Mouse (Mus musculus) kidney, embryonic 14.5 days (tissue): Measurements from ENCODE around the gene Fbxl21. TPM values are rescaled to one million over a fixed set of nuclear protein-coding genes. Genes with fewer than 3 reads are reported as not detected.

ENCODE experiments used
- ATAC-seq: fragments of 200-750 bp; cut with Nextera tagmentation; 2 replicates; pipeline ENCODE4 v1.8.0; 2017; ENCODE audit warnings: moderate number of reproducible peaks, mild to moderate bottlenecking, moderate TSS enrichment, moderate library complexity; ENCODE audit not compliant: low FRiP score, low TSS enrichment
- H3K27ac ChIP-seq: fragments of 300-500 bp; sonication (generic); 2 replicates; pipeline ENCODE4 v1.5.1; 2014; ENCODE audit warnings: low read depth, mild to moderate bottlenecking, low read length, moderate library complexity, mixed read lengths
- H3K27me3 ChIP-seq: fragments of 300-500 bp; sonication (generic); 2 replicates; pipeline ENCODE4 v1.6.1; 2014; ENCODE audit warnings: mild to moderate bottlenecking, low read length; ENCODE audit not compliant: control insufficient read depth, insufficient read depth
- H3K36me3 ChIP-seq: fragments of 300-500 bp; sonication (generic); 2 replicates; pipeline ENCODE4 v1.6.1; 2014; ENCODE audit warnings: low read length, mixed read lengths; ENCODE audit not compliant: control insufficient read depth, insufficient read depth
- H3K4me1 ChIP-seq: fragments of 300-500 bp; sonication (generic); 2 replicates; pipeline ENCODE4 v1.6.1; 2014; ENCODE audit warnings: low read length, mixed read lengths; ENCODE audit not compliant: control insufficient read depth, insufficient read depth
- H3K4me2 ChIP-seq: fragments of 300-500 bp; sonication (generic); replicated peaks from 2 replicates; pipeline ENCODE4 v1.6.1; 2014; ENCODE audit warnings: low read depth, mild to moderate bottlenecking, low read length
- H3K4me3 ChIP-seq: fragments of 300-500 bp; sonication (generic); 2 replicates; pipeline ENCODE4 v1.5.1; 2014; ENCODE audit warnings: mild to moderate bottlenecking, low read length
- H3K9ac ChIP-seq: fragments of 300-500 bp; sonication (generic); 2 replicates; pipeline ENCODE4 v1.6.1; 2014; ENCODE audit warnings: low read depth, mild to moderate bottlenecking, low read length, moderate library complexity
- H3K9me3 ChIP-seq: fragments of 300-500 bp; sonication (generic); 2 replicates; pipeline ENCODE4 v1.6.1; 2016; ENCODE audit warnings: low read length; ENCODE audit not compliant: control insufficient read depth
- whole genome bisulfite sequencing: fragments of 180-500 bp; shearing (Covaris S2); extraction: QIAGEN DNeasy Blood & Tissue Kit; methylation state at CpG from one replicate; pipeline ENCODE4 v1.1.7; 2014; 5-methylcytosine and 5-hydroxymethylcytosine counted together
- polyA plus RNA-seq: library from polyadenylated mRNA; unstranded; fragments of >200 nt; fragmentation: Nextera tagmentation; extraction: Ambion mirVana; gene quantifications from 2 replicates; pipeline ENCODE4 v1.2.1, GENCODE M21; 2014

Fbxl21 gene
- polyA plus RNA-seq, 1 experiment from 2014 or later, result 2.9 TPM

DNA sequence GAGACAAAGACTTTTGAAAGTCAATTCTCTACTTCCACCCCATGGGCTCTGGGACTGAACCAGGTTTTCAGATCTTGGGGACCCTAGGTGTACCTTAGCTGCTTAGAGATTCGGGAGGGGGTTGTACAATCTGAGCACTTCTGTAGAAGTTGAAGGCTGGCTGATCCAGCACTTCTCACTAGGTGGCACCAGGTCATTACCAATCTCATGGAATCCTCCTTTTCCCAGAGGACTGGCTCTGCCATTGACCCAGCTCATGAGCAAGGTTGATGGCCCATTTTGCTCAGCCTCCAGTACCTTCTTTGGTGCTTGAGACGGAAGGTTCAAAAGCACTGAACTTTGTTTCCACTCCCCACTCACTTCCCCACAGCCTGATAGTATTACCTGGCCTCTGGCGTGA is 22.1 kb upstream of the Fbxl21 start:
- Histone ChIP-seq H3K4me2 (no peak overlapping the region), H3K9me3 (no peaks in the 10 kb centered on the region), H3K4me3 (no peak overlapping the region), H3K36me3 (no peaks in the 10 kb centered on the region), H3K4me1 (no peaks in the 10 kb centered on the region), H3K27me3 (no peaks in the 10 kb centered on the region), H3K9ac (no peak overlapping the region), H3K27ac (no peak overlapping the region)
- WGBS, result 43% methylated on average over 3 of the region's 3 CpGs
- ATAC-seq, result peak; percentile 64

DNA sequence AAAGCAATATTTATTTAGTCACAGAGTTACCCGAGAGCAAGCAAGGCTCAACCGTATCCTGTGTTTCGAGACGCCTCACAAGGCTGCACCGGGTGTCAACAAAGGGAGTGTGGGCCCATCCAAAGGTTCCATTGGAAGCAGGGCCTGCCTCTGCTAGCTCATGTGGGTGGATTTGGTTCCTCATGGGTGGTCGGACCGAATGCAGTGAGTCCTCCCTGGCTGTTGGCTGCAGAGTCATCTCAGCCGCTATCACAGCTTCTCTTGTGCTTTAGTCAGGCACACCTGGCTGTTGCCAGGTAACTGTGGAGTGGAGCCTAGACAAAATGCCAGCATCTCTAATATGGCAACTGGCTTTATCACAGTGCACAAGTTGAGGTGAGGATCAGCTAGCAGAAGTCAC is 21.6 kb upstream of the Fbxl21 start:
- Histone ChIP-seq H3K9me3 (no peaks in the 10 kb centered on the region), H3K9ac (no peak overlapping the region), H3K4me1 (no peaks in the 10 kb centered on the region), H3K36me3 (no peaks in the 10 kb centered on the region), H3K4me2 (no peak overlapping the region), H3K27me3 (no peaks in the 10 kb centered on the region), H3K27ac (no peak overlapping the region), H3K4me3 (no peak overlapping the region)
- peak; percentile 49; the same call in 1 of the 2 replicates for ATAC-seq
- 56% methylated on average over 8 of the region's 8 CpGs for WGBS

DNA sequence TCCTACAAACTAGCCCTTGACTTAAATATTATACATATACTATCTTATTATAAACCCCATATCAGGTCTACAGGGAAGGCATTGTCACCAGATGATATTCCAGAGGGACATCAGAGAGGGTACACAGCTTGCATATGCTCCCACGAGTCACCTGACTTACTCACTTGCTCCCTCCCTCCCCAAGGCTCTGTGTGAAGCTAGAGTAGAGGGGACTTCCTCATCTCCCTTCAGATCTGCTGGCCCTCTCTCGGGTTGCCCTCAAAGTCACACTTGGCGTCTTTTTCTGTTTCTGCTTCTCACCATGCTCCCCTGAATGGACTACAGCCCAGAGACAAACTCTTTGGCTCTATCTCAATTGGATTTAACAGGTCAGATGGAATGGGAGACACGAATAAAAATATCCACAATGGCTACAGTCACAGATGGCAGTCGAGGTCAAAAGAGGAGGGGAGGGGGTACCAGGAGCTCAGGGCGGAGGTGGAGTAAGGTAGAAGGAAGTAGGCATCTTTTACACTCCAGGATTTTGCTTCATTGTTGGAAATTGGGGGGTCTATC is 20.3 kb upstream of the Fbxl21 start:
- H3K36me3 ChIP-seq, result no peaks in the 10 kb centered on the region
- H3K4me2 ChIP-seq, result no peak overlapping the region
- H3K9me3 ChIP-seq, result no peaks in the 10 kb centered on the region
- WGBS, result 74% methylated on average over 6 of the region's 6 CpGs
- no peaks in the 10 kb centered on the region for H3K4me1 ChIP-seq
- H3K27ac ChIP-seq, result no peak overlapping the region
- no peak overlapping the region for H3K4me3 ChIP-seq
- no peak for ATAC-seq
- H3K9ac ChIP-seq, result no peak overlapping the region
- no peaks in the 10 kb centered on the region for H3K27me3 ChIP-seq

GRCm38 (mm10) chr13:56506871-56507496 is 15.3 kb upstream of the Fbxl21 start:
- H3K9ac ChIP-seq, result no peak overlapping the region
- H3K27ac ChIP-seq, result no peak overlapping the region
- H3K4me1 ChIP-seq, result no peaks in the 10 kb centered on the region
- ATAC-seq, result no peak
- no peak overlapping the region for H3K4me2 ChIP-seq
- H3K27me3 ChIP-seq, result no peaks in the 10 kb centered on the region
- no peak overlapping the region for H3K4me3 ChIP-seq
- WGBS, result 84% methylated on average over 6 of the region's 6 CpGs
- no peaks in the 10 kb centered on the region for H3K9me3 ChIP-seq
- no peaks in the 10 kb centered on the region for H3K36me3 ChIP-seq

- no peaks in the 10 kb centered on the region for H3K4me1 ChIP-seq
- no peak overlapping the region for H3K27ac ChIP-seq
- H3K36me3 ChIP-seq, result no peaks in the 10 kb centered on the region
- no peak overlapping the region for H3K4me3 ChIP-seq
- H3K9ac ChIP-seq, result no peak overlapping the region
- ATAC-seq, result no peak
- H3K9me3 ChIP-seq, result no peaks in the 10 kb centered on the region
- no peaks in the 10 kb centered on the region for H3K27me3 ChIP-seq
- no peak overlapping the region for H3K4me2 ChIP-seq
- 81% methylated on average over 2 of the region's 2 CpGs for WGBS
Observed at GRCm38 (mm10) chr13:56509796-56510195, 12.5 kb upstream of the Fbxl21 start.

DNA sequence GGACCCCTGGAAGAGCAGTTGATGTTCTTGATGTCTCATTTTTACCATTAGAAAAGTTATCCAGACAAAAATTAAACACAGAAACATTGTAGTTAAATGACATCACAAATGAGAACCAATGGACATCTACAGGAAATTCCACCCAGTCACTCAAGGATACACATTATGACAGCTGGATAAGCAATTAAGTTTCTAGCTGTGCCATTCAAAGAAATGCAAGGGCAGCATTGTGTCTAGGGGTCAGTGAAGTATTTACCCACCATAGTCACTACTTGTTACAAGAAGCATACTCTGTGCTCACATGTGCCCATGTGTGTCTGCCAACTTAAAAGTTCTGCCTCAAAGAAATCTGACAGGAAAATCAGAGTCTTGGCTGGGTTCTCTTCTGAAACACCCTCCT is 8.7 kb upstream of the Fbxl21 start:
- no peak overlapping the region for H3K4me2 ChIP-seq
- H3K9ac ChIP-seq, result no peak overlapping the region
- no peaks in the 10 kb centered on the region for H3K27me3 ChIP-seq
- no peaks in the 10 kb centered on the region for H3K36me3 ChIP-seq
- ATAC-seq, result no peak
- no peaks in the 10 kb centered on the region for H3K4me1 ChIP-seq
- H3K4me3 ChIP-seq, result no peak overlapping the region
- no peaks in the 10 kb centered on the region for H3K9me3 ChIP-seq
- H3K27ac ChIP-seq, result no peak overlapping the region

DNA sequence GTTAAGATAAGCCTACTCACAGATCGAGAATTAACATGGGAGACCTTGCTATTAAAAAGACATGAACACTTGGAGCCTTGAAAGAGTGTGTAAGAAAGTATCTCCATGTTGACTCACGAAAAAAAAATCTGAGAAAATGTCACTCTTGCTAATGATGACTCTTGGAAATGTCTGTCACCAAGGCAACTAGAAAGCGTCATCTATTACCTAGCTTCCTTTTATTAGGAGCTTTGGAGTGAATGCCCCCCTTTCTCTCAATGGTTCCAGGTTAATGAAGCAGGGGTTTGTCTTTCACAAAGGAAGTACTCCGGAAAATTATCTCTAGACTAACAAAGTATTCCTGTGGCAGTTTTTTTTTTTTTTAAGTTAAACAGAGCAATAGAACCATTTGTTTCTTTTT is 6.0 kb upstream of the Fbxl21 start:
- Histone ChIP-seq H3K36me3 (no peaks in the 10 kb centered on the region), H3K4me1 (no peaks in the 10 kb centered on the region), H3K4me2 (no peak overlapping the region), H3K27me3 (no peaks in the 10 kb centered on the region), H3K27ac (no peak overlapping the region), H3K9me3 (no peaks in the 10 kb centered on the region), H3K4me3 (no peak overlapping the region), H3K9ac (no peak overlapping the region)
- WGBS, result 65% methylated on average over 4 of the region's 4 CpGs
- no peak for ATAC-seq

DNA sequence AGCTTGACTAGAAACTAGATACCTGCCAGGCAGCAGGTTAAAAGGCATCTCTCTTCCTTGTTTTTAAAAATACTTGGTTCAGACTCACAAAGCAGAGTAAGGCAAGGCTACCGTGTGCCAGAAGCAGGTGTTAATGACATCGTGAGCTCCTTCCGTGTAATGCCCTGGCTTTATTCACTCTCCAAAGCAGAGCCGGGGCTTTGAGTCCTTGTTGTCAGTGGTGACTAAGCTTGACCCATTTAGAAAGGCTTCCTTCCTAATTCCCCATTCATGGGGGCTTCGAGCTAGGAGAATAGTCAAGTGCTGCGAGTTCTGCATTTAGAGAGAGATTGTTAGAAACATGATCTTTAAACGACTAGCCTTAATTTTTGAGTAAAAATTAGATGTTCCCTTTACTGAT is 5.5 kb upstream of the Fbxl21 start:
- no peak overlapping the region for H3K27ac ChIP-seq
- H3K4me1 ChIP-seq, result no peaks in the 10 kb centered on the region
- no peak for ATAC-seq

DNA sequence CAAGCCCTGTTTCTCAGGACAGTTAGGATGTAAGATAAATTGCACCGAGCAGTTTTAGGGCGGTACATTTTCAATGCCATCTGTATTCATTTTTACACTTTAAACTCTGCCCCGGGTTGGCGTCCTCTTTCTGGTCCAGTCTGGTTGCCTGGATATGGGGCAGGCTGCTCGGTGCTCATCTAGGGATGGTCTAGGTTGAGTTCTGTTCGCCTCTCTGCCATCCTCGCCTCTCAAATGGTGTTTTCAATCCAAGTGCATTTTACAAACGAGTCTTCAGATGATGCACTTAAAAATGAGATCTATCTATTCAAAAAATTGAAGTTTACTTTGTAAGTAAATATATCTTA is 522 bp downstream of the Fbxl21 start:
- no peaks in the 10 kb centered on the region for H3K4me1 ChIP-seq
- peak overlapping the region; percentile 42 for H3K9ac ChIP-seq
- no peaks in the 10 kb centered on the region for H3K9me3 ChIP-seq
- WGBS, result 4% methylated on average over 8 of the region's 8 CpGs
- no peak for ATAC-seq
- H3K36me3 ChIP-seq, result no peaks in the 10 kb centered on the region
- H3K27me3 ChIP-seq, result no peaks in the 10 kb centered on the region
- H3K4me3 ChIP-seq, result peak overlapping the region; percentile 62
- peak overlapping the region; percentile 54 for H3K4me2 ChIP-seq
- H3K27ac ChIP-seq, result no peak overlapping the region

More for the DNA sequence above, 5.5 kb upstream of the Fbxl21 start:
- no peak overlapping the region for H3K4me2 ChIP-seq
- no peak overlapping the region for H3K9ac ChIP-seq
- H3K9me3 ChIP-seq, result no peaks in the 10 kb centered on the region
- H3K27me3 ChIP-seq, result no peaks in the 10 kb centered on the region
- 58% methylated on average over 7 of the region's 7 CpGs for WGBS
- H3K36me3 ChIP-seq, result no peaks in the 10 kb centered on the region
- H3K4me3 ChIP-seq, result no peak overlapping the region
